Mouse (Mus musculus) lung, postnatal 0 days (tissue): ENCODE measurements at regions not wholly inside any gene's neighbourhood (a gene's known extent, or its start where the extent isn't known, plus 50 kb on each side); places are given as distances from the start of the nearest gene placed in this dataset.

Experiments
- ATAC-seq: fragments of 200-750 bp; cut with Nextera tagmentation; 2 replicates; pipeline ENCODE4 v1.8.0; 2017; ENCODE audit warnings: moderate library complexity
- DNase-seq: peaks from one replicate; pipeline ENCODE4 v3.0.0-alpha.2; 2016; ENCODE audit warnings: low spot score
- H3K27ac ChIP-seq: fragments of 300-500 bp; sonication (generic); 2 replicates; pipeline ENCODE4 v1.5.1; 2014; ENCODE audit warnings: antibody characterized with exemption, mild to moderate bottlenecking, low read length, mixed read lengths
- H3K27me3 ChIP-seq: fragments of 300-500 bp; sonication (generic); replicated peaks from 2 replicates; pipeline ENCODE4 v1.6.1; 2014; ENCODE audit warnings: low read length, mixed read lengths; ENCODE audit not compliant: insufficient read depth
- H3K36me3 ChIP-seq: fragments of 300-500 bp; sonication (generic); 2 replicates; pipeline ENCODE4 v1.6.1; 2014; ENCODE audit warnings: low read length, mixed read lengths; ENCODE audit not compliant: insufficient read depth
- H3K4me1 ChIP-seq: fragments of 300-500 bp; sonication (generic); 2 replicates; pipeline ENCODE4 v1.6.1; 2014; ENCODE audit warnings: antibody characterized with exemption, low read depth, low read length, mixed read lengths; ENCODE audit not compliant: insufficient read depth
- H3K4me2 ChIP-seq: fragments of 300-500 bp; sonication (generic); replicated peaks from 2 replicates; pipeline ENCODE4 v1.6.1; 2014; ENCODE audit warnings: low read depth, mild to moderate bottlenecking, low read length, moderate library complexity, mixed read lengths
- H3K4me3 ChIP-seq: fragments of 300-500 bp; sonication (generic); 2 replicates; pipeline ENCODE4 v1.5.1; 2014; ENCODE audit warnings: low read depth, low read length
- H3K9ac ChIP-seq: fragments of 300-500 bp; sonication (generic); replicated peaks from 2 replicates; pipeline ENCODE4 v1.6.1; 2014; ENCODE audit warnings: low read depth, mild to moderate bottlenecking
- H3K9me3 ChIP-seq: fragments of 300-500 bp; sonication (generic); 2 replicates; pipeline ENCODE4 v1.6.1; 2016; ENCODE audit warnings: low read length, mixed read lengths
- CTCF ChIP-seq: IDR thresholded peaks from 2 replicates; pipeline ENCODE4 v1.5.1; 2016; ENCODE audit warnings: antibody characterized with exemption, mild to moderate bottlenecking
- EP300 ChIP-seq: IDR thresholded peaks from 2 replicates; pipeline ENCODE4 v1.6.1; 2016; ENCODE audit warnings: antibody characterized with exemption, mild to moderate bottlenecking, control low read depth
- WGBS: fragments of 180-500 bp; shearing (Covaris S2); extraction: QIAGEN DNeasy Blood & Tissue Kit; methylation state at CpG from one replicate; pipeline ENCODE4 v1.1.7; 2014; 5-methylcytosine and 5-hydroxymethylcytosine counted together

DNA sequence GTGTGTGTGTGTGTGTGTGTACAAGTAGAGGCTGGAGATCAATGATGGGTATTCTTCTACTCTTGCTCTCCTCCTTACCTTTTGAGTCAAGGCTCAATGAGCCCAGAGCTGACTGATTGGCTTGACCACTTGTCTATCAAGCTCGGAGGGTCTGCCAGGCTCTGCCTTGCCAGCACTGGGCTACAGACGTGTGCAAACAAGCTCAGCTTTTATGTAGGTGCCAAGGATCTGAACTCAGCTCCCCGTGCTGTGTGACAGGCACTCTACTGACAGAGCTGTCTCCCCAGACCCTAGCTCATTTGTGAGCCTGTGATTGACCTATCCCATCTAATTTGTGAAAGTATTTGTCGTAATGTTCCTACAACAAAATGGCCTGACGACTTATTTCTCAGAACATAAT lies 54.2 kb upstream of the Cdc42bpa start:
- WGBS, result 81% methylated on average over 5 of the region's 5 CpGs

DNA sequence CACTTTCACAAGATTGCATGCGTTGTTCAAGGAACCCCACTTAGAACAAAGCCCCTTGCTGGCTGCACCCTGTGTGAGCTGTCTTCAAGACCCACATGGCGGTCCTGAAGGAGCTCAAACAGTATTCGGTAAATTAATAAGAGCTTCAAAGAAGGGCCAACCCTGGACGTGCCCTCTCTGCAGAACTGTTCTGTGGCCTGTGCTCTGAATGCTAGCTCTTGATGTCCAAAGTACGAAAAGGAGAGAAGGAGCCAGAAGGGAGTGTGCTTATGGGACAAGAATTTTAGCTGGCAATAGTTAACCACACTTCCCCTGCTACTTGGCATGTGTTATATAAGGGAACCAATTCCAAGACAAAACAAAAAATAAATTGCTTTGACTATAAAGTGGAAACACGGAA lies 67.6 kb upstream of the Cdc42bpa start:
- Histone ChIP-seq H3K4me3 (no peak overlapping the region), H3K9ac (no peak overlapping the region), H3K36me3 (no peaks in the 10 kb centered on the region), H3K9me3 (no peaks in the 10 kb centered on the region), H3K27ac (no peak overlapping the region), H3K4me1 (no peaks in the 10 kb centered on the region), H3K4me2 (no peak overlapping the region), H3K27me3 (no peaks in the 10 kb centered on the region)
- DNase-seq (no peak), ATAC-seq (no peak)
- no peak for TF ChIP-seq EP300
- TF ChIP-seq CTCF, result no peak
- WGBS, result 72% methylated on average over 6 of the region's 6 CpGs

More for the DNA sequence above, 54.2 kb upstream of the Cdc42bpa start:
- H3K4me3 ChIP-seq, result no peak overlapping the region
- TF ChIP-seq CTCF (no peak), EP300 (no peak)
- H3K27me3 ChIP-seq, result no peaks in the 10 kb centered on the region
- no peak for DNase-seq
- no peaks in the 10 kb centered on the region for H3K9me3 ChIP-seq
- no peaks in the 10 kb centered on the region for H3K4me1 ChIP-seq
- ATAC-seq, result no peak
- H3K27ac ChIP-seq, result no peak overlapping the region
- no peak overlapping the region for H3K9ac ChIP-seq
- no peak overlapping the region for H3K4me2 ChIP-seq
- H3K36me3 ChIP-seq, result no peaks in the 10 kb centered on the region

DNA sequence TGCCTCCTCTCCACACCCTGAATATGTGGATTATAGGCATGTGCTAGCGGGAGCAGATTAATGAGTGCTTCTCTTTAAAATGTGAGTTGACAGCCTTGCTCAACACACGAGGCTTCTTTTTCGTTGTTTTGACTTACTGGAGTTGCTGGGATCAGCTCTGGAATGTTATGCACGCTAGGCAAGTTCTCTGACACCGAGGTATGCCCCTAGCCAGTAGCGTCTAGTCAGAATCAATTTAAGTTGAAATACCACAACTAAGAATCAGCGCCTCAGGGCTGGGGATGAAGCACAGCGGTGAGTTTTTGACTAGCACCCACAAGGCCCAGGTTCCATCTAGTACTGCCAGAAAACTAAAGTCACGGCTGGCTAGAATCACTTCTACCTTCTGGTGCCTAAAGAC lies 72.4 kb upstream of the Cdc42bpa start:
- Histone ChIP-seq H3K27ac (no peak overlapping the region), H3K4me1 (no peaks in the 10 kb centered on the region), H3K9me3 (no peaks in the 10 kb centered on the region), H3K4me2 (no peak overlapping the region), H3K36me3 (no peaks in the 10 kb centered on the region), H3K27me3 (no peaks in the 10 kb centered on the region), H3K9ac (no peak overlapping the region), H3K4me3 (no peak overlapping the region)
- TF ChIP-seq CTCF (no peak), EP300 (no peak)
- ATAC-seq (no peak), DNase-seq (no peak)
- 60% methylated on average over 9 of the region's 9 CpGs for WGBS

DNA sequence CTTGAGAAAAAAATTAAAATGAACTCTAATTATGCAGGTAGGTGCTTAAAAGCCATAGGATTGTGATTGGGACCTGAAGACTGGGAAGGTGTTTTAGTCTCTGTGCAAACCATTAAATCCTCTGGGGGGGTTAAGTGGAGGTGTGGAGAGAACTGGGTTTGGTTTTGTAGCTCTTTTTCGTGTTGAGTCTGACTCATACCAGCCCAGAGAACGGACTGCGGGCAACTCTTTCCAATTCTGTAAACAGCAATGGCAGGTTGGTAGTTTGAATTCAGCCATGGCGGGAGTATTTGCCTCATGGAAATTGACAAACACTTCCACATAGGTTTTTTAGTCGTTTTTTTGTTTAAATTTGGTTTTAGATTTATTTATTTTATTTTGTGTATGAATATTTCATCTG lies 77.7 kb upstream of the Ahctf1 start:
- DNase-seq (no peak), ATAC-seq (no peak)
- no peaks in the 10 kb centered on the region for H3K36me3 ChIP-seq
- WGBS, result 73% methylated on average over 5 of the region's 5 CpGs
- H3K4me1 ChIP-seq, result no peaks in the 10 kb centered on the region
- no peak overlapping the region for H3K4me3 ChIP-seq
- no peak overlapping the region for H3K27ac ChIP-seq
- no peaks in the 10 kb centered on the region for H3K9me3 ChIP-seq
- no peak overlapping the region for H3K4me2 ChIP-seq
- H3K27me3 ChIP-seq, result no peaks in the 10 kb centered on the region
- no peak overlapping the region for H3K9ac ChIP-seq
- TF ChIP-seq CTCF, result no peak
- TF ChIP-seq EP300, result no peak

DNA sequence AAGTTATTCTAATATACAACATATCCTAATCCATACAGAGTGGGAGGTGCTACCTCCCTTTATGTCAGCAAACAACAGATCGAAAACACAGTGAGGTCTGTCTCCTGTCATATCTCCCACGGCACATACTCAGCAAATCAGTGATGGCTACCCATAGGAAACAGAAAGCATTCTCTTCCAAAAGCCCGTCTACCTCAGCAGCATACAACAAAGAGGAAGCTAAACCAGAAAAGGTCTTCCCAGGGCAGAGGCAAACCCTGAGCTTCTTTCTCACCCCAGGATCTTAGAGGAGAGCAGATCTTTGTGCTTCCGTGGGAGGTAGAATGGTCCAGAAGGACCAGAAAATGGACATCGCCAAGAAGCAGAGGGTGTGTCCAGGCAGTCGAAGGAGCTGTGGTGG lies 74.4 kb upstream of the Ahctf1 start:
- Histone ChIP-seq H3K36me3 (no peaks in the 10 kb centered on the region), H3K9me3 (no peaks in the 10 kb centered on the region), H3K4me2 (no peak overlapping the region), H3K4me1 (no peaks in the 10 kb centered on the region), H3K27me3 (no peaks in the 10 kb centered on the region), H3K9ac (no peak overlapping the region), H3K4me3 (no peak overlapping the region), H3K27ac (no peak overlapping the region)
- ATAC-seq, result no peak
- TF ChIP-seq CTCF (no peak), EP300 (no peak)
- DNase-seq, result no peak
- 51% methylated on average over 6 of the region's 6 CpGs for WGBS

DNA sequence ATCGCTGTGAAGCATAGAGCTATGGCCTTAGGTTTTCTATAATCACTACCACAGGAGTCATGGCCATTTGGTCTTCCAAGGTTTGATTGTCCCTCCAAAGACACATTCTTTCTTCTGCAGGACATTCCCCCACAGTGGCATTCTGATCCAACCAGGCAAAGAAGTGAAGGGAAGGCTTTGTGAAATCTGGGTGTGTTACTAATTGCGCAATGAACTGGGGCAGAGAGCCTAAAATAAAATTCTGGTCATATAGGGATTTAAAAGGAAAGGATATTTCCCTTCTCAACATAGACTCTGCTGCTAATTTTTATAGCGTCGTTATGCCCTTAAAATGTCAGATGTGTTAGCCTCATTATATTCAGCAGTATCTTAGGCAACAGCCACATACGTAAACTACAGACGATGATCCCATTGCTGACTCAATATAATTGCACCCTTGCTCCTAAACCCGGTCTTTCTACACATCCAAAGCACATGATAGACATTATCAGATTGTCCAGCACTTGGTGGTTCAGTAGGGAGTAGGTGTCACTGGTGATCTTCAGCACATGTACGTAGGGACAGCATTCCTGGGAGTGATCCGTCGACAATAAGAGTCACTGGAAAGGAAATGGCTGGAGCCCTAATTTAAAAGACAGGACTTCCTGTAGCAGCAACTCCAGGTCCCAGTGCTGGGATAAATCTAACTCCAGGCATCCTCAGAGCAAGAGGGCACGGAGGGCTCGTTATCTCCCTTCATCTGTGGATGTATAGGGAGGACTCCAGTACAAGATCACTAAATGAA lies 70.5 kb upstream of the Ahctf1 start:
- DNase-seq, result peak; percentile 46
- no peak overlapping the region for H3K4me3 ChIP-seq
- no peaks in the 10 kb centered on the region for H3K9me3 ChIP-seq
- ATAC-seq, result peak; percentile 40
- no peaks in the 10 kb centered on the region for H3K27me3 ChIP-seq
- TF ChIP-seq EP300 (no peak), CTCF (no peak)
- no peak overlapping the region for H3K27ac ChIP-seq
- no peak overlapping the region for H3K9ac ChIP-seq
- no peaks in the 10 kb centered on the region for H3K4me1 ChIP-seq
- H3K4me2 ChIP-seq, result no peak overlapping the region
- WGBS, result 65% methylated on average over 12 of the region's 12 CpGs
- no peaks in the 10 kb centered on the region for H3K36me3 ChIP-seq
